Mouse (Mus musculus): Measurements from ENCODE around the gene Zfp248. TPM values are rescaled to one million over a fixed set of nuclear protein-coding genes. Genes with fewer than 3 reads are reported as not detected.

The Zfp248 gene
- total RNA-seq (2021): 1 to 10 TPM; 1.1 to 1.7 TPM
- long read RNA-seq, experiment 1, partial matches to known transcripts: 0 of 1 reads
- long read RNA-seq, experiment 1, other reads (novel, unspliced or antisense): 0 of 1 reads
- long read RNA-seq, experiment 2, partial matches to known transcripts: 1 of 3 reads
- long read RNA-seq, experiment 2, other reads (novel, unspliced or antisense): 0 of 3 reads

DNA sequence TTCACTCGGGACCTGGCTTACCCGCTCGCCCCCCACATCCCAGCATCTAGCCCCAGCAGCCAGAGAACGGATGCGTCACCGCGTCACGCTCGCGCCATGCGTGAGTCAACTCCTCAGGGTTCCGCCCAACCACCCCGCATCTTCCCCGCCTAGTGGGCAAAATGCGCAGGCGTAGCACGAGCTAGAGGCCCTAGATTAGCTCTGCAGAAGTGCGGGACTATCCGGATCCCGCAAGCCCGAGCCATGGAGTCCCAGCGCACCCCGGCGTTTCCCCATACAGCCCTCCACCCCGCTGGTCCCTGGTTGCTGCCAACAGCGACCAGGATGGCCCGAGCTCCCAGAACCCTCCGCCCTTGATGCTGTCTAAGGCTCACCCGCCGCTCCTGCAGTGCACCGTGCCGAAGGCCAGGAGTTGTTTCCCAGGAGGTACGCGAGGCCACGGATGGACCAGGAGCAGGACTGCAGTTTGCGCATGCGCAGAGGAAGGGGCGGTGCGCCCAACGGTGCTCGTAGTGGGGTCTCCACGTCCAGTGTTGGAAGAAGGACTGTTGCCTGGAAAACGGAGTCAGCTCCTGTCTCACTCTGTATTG, at the start of gene Zfp248:
Zfp248 (minus strand) TSS at position 487 of the 590 bp plus-strand sequence.
- intact Hi-C loops (cut with DNase I; ENCODE audit: low total_unique reads): no loop called here

DNA sequence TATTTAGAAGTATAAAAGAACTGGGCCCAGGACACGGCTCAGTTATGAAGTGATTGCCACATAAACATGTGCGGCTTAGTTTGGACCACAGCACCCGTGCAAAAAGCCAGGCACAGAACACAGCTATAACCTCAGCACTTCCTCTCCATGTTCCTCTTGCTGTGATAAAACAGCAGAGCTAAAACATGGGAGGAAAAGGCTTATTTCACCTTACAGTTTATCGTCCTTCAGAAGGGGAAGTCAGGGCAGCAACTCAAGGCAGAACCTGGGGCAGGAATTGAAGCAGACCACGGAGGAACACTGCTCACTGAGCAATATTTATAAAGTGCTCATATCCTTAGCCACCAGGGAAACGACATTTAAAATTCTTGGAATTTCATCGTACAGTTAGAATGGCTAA, 43.7 kb upstream of the Zfp248 start:
- intact Hi-C loops (cut with DNase I; ENCODE audit: low total_unique reads): no loop called here
- no peak for DNase-seq

More for the DNA sequence above, at the start of gene Zfp248:
- DNase-seq: peak; percentile 89

DNA sequence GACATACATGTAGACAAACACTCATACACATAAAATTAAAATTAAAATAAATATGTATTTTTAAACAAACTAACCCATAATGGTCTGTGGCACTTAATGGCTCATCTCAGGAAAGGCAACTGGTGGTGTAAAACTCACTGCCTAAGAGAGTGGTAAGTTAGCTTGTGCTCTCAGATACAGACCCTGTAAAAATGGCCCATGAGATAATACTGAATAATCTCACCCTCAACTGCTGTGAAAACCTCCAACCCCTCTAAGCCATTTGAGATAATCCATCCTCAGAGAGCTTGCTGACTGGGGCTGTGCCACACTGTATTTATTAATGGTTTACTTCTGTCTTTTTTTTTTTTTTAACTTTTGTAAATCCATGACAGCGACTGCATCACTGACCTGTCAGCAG, 26.8 kb upstream of the Zfp248 start:
- intact Hi-C loops (cut with DNase I; ENCODE audit: low total_unique reads): no loop called here
- DNase-seq: no peak

DNA sequence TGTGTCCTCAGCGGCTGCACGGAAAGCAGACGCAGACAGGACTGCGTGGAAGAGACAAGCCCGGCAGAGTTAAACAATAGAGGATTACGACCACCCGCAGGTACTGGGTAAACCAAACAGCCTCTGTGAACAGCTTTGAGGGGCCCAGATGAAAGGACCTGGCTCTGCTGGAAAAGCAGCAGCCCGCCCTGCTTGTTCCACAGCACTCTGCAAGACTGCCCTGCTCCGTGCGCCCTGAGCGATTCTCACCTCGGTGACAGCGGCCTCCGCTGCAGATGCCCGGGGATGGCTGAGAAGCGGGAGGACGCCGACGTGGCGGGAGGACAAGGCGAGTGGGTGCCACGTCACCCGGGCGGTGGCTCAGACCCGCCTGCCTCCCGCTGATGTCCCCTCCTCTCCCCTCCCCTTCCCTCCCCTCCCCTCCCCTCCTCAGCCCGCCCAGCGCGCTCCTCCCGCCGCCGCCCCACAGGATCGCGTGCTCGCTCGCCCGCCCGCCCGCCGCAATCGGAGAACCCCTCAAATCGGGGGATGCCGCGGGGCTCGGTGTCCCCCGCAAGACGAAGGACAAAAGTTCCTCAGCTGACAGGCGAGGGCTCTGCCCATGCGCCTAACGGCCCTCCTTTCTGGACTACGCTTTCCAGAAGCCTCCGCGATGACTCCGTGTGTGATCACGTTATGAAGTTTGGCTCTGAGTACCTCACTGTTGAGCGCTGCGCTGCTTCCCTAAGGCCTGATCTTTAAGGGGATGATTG, 23.8 kb upstream of the Zfp248 start, which contains the start of gene Zfp9:
Zfp9 (minus strand) TSS at position 364 of the 752 bp plus-strand sequence.
- DNase-seq: peak; percentile 89
- intact Hi-C loops (cut with DNase I; ENCODE audit: low total_unique reads): no loop called here

DNA sequence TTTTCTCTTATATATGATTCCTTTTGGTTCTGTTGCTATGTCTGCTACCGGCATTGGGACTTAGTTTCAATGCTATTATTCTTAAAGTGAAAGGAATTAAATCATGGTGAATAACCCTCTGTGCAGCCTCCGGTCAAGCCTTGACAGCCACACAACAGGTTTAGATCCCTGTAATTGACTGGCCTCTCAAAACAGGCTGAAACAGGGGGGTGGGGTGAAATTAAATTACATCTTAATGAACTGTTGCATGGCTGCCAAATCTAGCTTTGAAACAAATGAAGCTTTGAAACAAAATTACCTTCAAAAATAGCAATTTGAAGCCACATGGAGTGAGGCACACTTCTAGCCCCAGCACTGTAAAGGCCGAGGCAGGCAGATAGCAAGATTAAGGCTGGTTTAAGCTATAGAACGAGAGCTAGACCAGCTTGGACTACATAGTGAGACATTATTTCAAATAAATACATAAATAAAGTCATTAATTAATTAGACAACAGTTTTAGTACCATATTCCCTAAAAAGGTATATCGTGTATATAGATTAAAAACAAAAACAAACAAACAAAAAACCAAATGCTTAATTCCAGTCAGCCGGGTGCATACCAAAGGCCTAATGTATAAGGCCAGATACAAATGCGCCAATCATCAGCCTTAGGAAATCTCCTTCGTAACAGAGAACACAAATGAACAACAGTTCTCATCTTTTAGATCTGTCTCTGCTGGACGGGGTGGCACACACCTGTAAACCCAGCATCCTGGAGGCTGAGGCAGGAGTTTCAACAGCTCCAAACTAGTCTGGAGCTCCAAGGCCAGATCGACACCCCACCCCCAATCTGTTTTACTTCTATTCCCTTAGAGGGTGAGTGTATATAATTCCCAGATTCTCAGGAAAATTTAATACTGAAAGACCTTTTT, 22.8 kb upstream of the Zfp248 start:
- DNase-seq: no peak

DNA sequence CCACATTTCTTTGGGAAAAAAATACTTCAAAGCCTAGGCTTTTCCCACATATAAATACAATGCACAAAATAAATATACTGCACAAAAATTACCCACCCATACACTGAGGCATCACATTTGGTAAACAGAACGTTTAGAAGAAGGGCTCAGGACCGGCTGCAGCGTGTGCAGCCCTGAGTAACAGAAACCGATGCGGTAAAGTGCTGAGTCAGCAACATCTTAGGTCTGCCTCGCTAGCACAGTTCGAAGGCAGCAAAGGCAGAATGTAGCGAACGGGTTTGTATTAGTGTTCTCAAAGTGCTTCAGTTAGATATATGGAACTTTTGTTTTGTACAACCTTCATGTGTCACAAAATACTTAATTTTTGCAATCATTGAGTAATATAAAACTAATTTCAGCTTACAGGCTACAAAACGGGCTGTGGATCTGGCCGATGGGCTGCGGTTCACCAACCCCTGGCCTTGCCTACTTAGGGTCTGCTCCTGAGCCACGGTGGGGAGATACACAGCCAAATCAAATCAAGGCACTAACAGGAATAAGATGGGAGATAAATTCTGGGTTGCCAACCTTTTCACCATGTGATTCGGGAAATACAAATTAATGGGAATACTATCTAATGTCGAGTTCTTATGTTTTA, 6.9 kb upstream of the Zfp248 start:
- DNase-seq: no peak
- intact Hi-C loops (cut with DNase I; ENCODE audit: low total_unique reads): no loop called here

More for the DNA sequence above, 22.8 kb upstream of the Zfp248 start:
- intact Hi-C loops (cut with DNase I; ENCODE audit: low total_unique reads): no loop called here

DNA sequence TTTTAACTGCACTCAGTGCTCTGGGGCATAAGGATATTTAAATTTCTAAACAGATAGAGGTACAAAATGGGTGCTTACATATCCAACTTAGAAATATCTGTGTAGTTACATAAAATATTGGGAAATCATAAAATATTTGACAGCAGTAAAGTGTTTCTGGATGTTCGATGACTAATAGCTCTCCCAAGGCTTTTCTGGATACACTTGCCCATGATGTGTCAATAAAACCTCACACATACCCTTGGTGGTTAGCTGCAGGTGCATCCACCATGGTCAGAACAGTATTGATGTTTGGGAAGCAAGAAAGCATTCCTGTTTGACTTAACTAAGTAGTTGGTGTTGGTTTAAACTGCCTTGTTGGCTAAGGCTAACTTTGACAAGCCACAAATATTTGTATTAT, 2.4 kb upstream of the Zfp248 start:
- intact Hi-C loops (cut with DNase I; ENCODE audit: low total_unique reads): no loop called here
- DNase-seq: no peak

DNA sequence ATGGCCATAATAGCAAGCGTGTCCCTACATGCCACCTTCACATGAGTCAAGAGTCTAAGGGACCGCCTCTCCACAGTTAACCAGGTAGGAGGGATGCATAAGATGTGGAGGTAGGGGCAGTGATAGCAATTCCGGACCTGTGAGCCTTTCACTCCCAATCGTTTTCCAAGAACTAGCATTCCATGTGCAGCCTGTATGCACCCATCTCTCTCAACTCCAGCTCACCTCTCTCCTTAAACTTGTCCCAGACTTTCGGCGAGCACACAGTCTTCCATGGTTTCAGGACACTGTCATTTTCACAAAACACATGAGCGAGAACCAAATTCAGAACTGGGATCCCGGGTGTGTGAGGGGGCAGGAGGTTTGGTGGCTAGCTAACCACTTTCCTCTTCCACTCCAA, 876 bp downstream of the Zfp248 start:
- intact Hi-C loops (cut with DNase I; ENCODE audit: low total_unique reads): no loop called here
- DNase-seq: no peak

DNA sequence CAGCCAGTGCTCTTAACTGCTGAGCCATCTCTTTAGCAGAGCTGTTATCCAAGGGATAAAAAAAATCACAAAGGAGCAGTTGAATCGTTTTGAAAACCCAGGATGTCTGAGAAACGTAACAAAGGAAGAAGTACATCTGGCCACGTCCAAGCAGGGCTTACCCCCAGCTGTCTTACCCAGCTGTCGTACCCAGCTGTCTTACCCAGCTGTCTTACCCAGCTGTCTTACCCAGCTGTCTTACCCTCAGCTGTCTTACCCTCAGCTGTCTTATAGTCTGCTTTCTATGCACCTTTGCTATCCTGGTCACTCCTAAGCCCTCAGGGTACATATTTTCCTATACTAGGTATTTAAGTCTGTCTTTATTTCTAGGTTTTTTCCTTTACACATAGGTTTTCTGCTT, 23.8 kb downstream of the Zfp248 start:
- no peak for DNase-seq

DNA sequence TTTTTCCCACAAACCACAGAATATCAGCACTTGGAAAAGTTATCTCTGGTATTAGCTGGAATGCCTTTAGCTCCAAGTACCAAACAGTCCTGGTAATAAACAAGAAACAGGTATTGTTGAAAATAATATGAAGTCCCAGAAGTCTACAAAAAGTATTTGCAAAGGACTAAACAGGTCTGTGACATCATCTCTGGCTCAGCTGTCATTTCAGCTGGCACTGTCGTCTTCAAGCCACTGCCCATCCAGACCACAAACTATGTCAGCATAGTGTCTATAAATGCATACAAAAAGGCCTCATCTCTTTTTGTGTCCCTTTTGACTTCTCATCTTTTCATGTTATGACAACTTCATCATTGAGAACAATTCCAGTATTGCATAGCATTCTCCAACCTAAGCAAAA, 28.7 kb downstream of the Zfp248 start:
- intact Hi-C loops (cut with DNase I; ENCODE audit: low total_unique reads): no loop called here
- DNase-seq: no peak

More for the DNA sequence above, 23.8 kb downstream of the Zfp248 start:
- intact Hi-C loops (cut with DNase I; ENCODE audit: low total_unique reads): no loop called here

DNA sequence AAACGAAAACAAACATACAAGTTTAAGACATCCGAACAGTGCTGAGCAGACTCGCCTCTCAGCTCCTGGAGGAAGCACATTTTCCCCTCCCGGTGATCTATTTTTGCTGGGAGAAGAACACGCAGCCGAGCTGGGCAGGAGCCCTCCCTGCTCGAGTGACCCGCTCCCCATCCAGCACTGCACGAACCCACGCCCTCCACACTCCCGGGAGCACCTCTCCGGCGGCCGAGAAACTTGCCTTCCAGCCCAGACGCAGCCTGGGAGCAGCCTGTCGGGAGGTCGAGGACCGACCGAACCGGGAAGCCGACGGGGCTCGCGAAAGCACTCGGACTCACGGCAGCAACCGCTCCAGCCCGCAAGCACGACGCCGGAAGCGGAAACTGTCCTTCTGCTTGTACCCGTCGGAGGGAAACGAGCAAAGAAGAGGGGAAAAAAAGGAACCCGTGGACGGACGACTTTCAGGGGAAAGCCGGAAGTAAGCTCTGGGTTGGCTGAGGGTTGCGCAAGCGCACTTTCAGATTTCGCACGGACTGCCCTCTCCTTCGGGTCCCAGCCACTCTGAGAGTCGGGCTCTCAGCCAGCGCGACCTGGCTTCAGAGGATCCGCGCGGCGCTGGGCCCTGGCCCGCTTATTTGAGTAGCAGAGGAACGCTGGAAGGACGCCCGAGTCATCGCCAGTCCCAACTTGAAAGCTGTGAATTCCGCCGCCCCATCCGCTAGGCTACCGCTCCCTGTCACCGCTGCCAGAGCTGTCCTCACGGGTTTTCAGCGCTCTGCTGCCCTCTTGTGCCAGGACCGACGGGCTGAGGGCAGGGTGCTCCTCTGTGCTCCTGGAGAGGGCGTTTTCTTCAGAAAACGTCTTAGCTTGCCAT, 36.0 kb downstream of the Zfp248 start, which contains the start of gene Bms1:
Bms1 (minus strand) TSS at position 425 of the 871 bp plus-strand sequence.
- DNase-seq: peak; percentile 94
- intact Hi-C loops (cut with DNase I; ENCODE audit: low total_unique reads): no loop called here

DNA sequence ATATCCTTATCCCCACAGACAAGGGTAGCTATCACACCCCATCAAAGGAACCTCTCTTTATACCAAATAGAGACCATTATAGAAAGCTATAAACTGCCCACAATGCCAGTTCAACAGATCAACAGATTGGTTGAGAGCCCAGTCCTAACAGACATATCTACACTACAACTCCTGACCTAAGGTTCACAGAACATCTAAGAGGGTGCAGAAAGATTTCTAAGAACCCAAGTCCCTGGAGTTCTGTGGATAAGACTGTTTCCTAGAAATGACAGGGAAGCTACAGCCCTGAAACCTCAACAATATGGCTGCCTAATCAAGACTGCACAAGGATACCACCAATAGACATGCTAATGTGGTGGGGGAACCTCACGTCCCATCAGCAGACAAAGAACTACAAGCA, 44.9 kb downstream of the Zfp248 start:
- intact Hi-C loops (cut with DNase I; ENCODE audit: low total_unique reads): no loop called here
- DNase-seq: no peak

DNA sequence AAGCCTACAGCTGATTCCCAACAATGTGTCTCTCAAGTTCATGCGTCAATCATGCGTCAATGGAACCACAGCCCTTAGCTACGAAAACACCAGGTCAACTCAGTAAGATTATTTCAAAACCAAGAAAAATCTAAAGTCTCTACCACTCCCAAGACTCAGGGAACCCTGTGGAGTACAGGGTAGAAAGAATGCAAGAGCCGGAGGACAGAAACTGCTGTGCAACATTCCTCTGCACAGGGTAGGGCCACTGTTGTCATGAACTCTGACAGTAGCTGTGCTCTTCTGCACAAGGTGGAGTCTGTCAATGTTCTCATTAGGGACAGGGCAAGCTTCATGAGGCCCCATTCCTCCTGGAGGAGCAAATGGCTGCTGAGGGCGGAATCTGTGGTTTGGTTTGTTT, 46.8 kb downstream of the Zfp248 start:
- no peak for DNase-seq

DNA sequence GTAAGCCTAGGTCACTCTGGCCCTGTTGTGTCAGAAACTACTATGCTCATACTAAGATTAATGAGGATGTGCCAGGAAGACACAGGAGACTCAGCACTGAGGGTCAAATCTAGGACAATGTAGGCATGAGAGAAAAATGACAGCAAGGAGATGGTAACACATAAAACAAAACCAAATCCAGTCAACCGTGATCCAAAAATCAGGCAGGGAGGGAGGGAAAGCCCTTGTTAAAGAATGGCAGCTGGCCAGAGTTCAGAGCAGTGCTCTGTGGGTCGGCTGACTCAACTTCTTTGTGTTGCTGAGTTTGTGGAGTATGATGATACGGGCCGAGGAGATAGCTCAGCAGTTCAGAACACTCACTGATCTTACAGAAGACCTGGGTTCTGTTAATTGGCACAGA, 48.9 kb downstream of the Zfp248 start:
- intact Hi-C loops (cut with DNase I; ENCODE audit: low total_unique reads): no loop called here
- DNase-seq: no peak

More for the DNA sequence above, 46.8 kb downstream of the Zfp248 start:
- intact Hi-C loops (cut with DNase I; ENCODE audit: low total_unique reads): no loop called here

DNA sequence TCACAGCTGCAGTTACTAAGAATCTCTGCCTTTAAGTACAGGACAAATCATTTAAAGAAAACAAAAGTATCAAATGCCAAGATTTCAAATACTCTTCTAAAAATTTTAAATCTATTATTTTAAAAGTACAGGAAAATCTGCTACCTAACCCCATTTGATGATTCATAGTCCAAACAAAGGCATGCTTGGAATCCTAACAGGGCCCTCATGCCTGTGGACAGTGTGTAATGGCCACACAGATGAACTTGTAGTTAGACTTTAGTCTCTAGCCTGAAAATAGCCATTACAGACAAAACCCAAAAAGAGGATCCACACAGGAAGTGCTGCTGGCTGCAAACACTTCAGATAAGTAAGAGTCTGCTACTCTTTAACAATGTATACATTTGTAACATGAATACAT, 64.6 kb downstream of the Zfp248 start:
- DNase-seq: no peak
- intact Hi-C loops (cut with DNase I; ENCODE audit: low total_unique reads): no loop called here

DNA sequence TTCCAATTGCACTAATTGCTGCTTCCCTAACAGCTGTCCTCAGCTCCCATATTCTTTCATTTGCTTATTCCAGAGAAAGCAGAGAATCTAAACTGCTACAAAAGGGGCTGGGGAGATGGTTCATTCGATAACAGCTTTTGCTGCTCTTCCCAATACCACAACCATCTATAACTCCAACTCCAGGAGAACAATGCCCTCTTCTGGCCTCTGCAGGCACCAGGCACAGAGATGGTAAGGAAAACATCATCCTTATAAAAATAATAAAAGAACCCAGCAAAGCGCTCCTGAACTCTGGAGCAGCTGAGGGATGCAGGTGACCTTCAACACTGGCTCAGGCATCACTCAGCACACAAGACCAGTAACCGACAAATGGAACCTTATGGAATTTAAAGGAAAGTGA, 69.4 kb downstream of the Zfp248 start:
- intact Hi-C loops (cut with DNase I; ENCODE audit: low total_unique reads): no loop called here
- no peak for DNase-seq

DNA sequence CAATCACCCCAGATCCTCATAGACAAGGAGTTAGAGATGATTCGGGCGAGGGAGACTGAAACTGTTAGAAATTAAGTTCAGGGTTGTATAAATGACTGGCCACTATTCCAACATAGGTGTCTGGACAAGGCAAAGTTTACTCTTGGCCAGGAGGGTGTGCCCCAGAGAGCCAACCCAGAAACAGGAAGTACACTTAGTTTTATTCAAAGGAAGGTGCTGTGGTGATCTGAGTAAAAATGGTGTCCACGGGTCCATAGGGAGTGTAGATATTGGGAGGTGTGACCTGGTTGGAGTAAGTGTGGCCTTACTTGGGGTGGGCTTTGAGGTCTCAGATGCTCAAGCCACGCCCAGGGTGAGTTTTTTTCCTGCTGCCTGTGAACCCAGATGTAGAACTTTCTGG, 74.1 kb downstream of the Zfp248 start:
- intact Hi-C loops (cut with DNase I; ENCODE audit: low total_unique reads): loop anchor here (5.0 kb wide), 1 partner anchor 199 kb away; no protein-coding TSS in a partner anchor
- DNase-seq: no peak

DNA sequence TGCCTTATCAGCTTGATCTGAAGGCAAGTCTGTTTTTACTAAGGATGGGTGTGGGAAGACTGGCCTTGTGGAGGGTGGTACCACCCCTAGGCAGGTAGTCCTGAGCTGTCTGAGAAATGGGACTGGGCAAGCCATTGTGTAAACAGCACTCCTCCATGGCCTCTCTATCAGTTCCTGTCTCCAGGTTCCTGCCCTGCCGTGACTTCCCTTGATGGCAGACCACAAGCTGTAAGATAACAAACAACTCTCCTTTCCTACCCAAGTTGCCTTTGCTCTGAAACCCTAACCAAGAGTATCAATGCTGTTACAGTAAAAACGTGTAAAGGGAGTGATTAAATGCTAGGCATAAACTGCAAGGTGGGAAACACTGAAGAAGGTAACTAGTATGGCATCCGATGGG, 74.7 kb downstream of the Zfp248 start:
- intact Hi-C loops (cut with DNase I; ENCODE audit: low total_unique reads): loop anchor here (5.0 kb wide), 1 partner anchor 198 kb away; no protein-coding TSS in a partner anchor
- DNase-seq: no peak
